Mouse (Mus musculus) adipocyte (in vitro differentiated cells): ENCODE results near the gene Hfe.
"Not testable (repeated sequence)": the region's sequence is repeated elsewhere in the genome, so short reads cannot be mapped to it uniquely, and the experiment has no call there.

ENCODE experiments used
- DNase-seq: peaks from one replicate; pipeline ENCODE4 v3.0.0-alpha.2; 2016; ENCODE audit warnings: low spot score

Gene Hfe

GRCm38 (mm10) chr13:23685966-23686365 is 24.7 kb downstream of the Hfe start:
- DNase-seq: peak; percentile 50

GRCm38 (mm10) chr13:23685121-23685861 is 25.4 kb downstream of the Hfe start:
- peak; percentile 82 for DNase-seq

GRCm38 (mm10) chr13:23684295-23684945 is 26.2 kb downstream of the Hfe start:
- DNase-seq: peak; percentile 87

GRCm38 (mm10) chr13:23683755-23684281 is 26.8 kb downstream of the Hfe start, which contains the start of the genes Hist1h2ac and Hist1h2bc:
Gene Hist1h2ac, minus strand, starts transcription at chr13:23683948.
Gene Hist1h2bc, plus strand, starts transcription at chr13:23684199.
- DNase-seq: peak; percentile 97

DNA sequence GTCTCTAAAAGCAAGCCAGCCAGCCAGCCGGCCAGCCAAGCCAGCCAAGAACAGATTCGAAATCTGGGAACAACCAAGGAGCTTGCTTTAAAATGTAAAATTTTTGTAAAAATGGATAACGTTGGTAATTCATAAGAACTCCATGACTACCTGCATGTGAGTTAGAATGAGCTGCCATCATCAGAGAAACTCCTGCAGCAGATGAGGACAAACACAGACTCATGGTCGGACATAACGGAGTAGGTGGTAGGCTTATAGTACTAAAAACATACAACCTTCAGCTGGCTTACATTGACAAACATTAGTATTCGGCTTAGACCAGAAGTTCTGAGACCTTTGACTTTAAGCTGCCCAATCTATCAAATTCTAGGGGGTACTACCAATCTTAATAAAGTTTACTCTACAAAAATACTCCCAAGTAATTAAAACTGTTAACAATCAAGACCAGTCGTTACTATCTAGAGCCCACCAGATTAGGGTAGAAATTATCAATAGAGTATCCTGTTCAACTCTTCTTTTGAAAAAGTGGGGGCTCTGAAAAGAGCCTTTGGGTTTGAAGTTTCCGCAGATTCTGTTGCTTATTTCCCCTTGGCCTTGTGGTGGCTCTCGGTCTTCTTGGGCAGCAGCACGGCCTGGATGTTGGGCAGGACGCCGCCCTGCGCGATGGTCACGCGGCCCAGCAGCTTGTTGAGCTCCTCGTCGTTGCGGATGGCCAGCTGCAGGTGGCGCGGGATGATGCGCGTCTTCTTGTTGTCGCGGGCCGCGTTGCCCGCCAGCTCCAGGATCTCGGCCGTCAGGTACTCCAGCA is 27.5 kb downstream of the Hfe start:
- not testable (repeated sequence) for DNase-seq

DNA sequence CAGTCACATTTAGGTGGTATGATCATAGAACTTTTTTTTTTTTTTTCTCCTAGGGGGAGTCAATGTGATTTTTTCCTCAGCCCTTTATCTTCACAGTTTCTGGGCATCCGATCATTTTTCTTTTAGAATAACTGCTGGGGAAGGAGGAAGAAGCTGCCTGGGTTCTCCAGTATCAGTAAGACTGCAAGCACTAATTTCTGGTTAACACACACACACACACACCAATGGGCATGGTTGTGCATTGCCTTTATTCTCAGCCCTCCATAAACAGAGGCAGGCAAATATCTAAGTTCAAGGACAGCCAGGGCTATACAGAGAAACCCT is 28.1 kb downstream of the Hfe start:
- DNase-seq: no peak

- no peak for DNase-seq
Observed at GRCm38 (mm10) chr13:23681990-23682582, 28.6 kb downstream of the Hfe start.

- no peak for DNase-seq
Observed at GRCm38 (mm10) chr13:23662536-23662935, 48.1 kb downstream of the Hfe start.

DNA sequence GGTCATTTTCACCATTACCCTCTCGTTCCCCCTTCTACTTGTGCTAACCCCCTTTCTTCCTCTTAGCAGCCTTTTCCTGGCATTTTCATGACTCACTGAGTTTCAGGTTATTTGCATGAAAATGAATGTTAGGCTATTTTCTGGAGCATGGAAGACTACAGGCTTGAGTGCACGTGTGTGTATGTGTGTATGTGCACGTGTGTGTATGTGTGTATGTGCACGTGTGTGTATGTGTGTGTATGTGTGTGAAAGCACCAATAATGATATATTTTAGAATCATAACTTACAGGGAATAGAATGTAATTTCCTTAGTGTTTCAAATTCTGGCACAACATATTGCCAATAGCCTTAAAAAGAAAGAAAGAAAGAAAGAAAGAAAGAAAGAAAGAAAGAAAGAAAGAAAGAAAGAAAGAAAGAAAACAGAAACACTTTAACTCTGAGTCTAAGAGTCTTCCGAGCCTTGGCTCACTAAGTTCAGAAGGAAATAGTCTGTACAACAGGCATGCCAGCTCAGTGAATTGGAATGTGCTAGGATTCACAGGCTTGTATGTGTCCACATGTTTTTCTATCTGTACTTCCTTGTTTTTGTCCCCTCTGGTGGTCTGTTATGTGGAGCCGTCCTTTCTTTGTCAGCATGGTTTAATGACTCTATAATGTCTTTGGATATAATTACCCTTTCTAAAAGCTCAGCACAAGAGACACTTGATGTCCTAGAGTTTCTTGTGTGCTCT is 50.9 kb downstream of the Hfe start:
- DNase-seq: no peak
